Mouse (Mus musculus) adrenal gland, postnatal 4 days (tissue): Measurements from ENCODE around the gene Rnaseh2c. TPM values are rescaled to one million over a fixed set of nuclear protein-coding genes. Genes with fewer than 3 reads are reported as not detected.

Experiments used
- DNase-seq, 2 experiments: peaks; one replicate each; pipeline ENCODE4 v3.0.0; 2021 to 2022; ENCODE audit warnings: low spot score in 2 of 2, mixed read lengths in 2 of 2
- long read RNA-seq, 2 experiments: library from polyadenylated mRNA; stranded (forward); transcript quantifications; one replicate each; pipeline ENCODE4 v2.0.0; 2021
- total RNA-seq, 2 experiments: library from RNA; stranded (reverse); gene quantifications; 2 replicates each; pipeline ENCODE4 v1.2.3; 2021

Gene Rnaseh2c
- 100 to 1,000 TPM; 109 to 110 TPM for total RNA-seq
- long read RNA-seq, experiment 1, transcript Rnaseh2c-201 (4 exons, 1,126 nt): major isoform, 35 of 45 reads
- long read RNA-seq, experiment 1, partial matches to known transcripts: 0 of 45 reads
- long read RNA-seq, experiment 1, other reads (novel, unspliced or antisense): 7 of 45 reads
- long read RNA-seq, experiment 2, transcript Rnaseh2c-201 (4 exons, 1,126 nt): major isoform, 35 of 56 reads
- long read RNA-seq, experiment 2, partial matches to known transcripts: 0 of 56 reads
- long read RNA-seq, experiment 2, other reads (novel, unspliced or antisense): 19 of 56 reads

- DNase-seq: peak; percentile 23 to 49
These were observed at the start of gene Rnaseh2c for GRCm38 (mm10) chr19:5601752-5602541. Gene Rnaseh2c (plus strand): TSS chr19:5601873.

- no peak for DNase-seq
These were observed 47.9 kb upstream of the Rnaseh2c start for GRCm38 (mm10) chr19:5553802-5554201.

- DNase-seq: no peak
These were observed 47.5 kb upstream of the Rnaseh2c start for GRCm38 (mm10) chr19:5554212-5554611.

- DNase-seq: no peak
These were observed 43.5 kb upstream of the Rnaseh2c start for GRCm38 (mm10) chr19:5558169-5558568.

- DNase-seq: no peak
These were observed 42.9 kb upstream of the Rnaseh2c start for GRCm38 (mm10) chr19:5558770-5559169.

- DNase-seq: no peak
These were observed 42.4 kb upstream of the Rnaseh2c start for GRCm38 (mm10) chr19:5559229-5559628.

- DNase-seq: no peak
These were observed 41.8 kb upstream of the Rnaseh2c start for GRCm38 (mm10) chr19:5559631-5560456.

- DNase-seq: no peak
These were observed 41.1 kb upstream of the Rnaseh2c start, which contains the start of gene Ovol1 for GRCm38 (mm10) chr19:5560457-5561041. Gene Ovol1 (minus strand): TSS chr19:5560646.

- no peak for DNase-seq
These were observed 40.4 kb upstream of the Rnaseh2c start for GRCm38 (mm10) chr19:5561252-5561790.

- no peak for DNase-seq
These were observed 39.8 kb upstream of the Rnaseh2c start for GRCm38 (mm10) chr19:5561886-5562285.

- no peak for DNase-seq
These were observed 38.9 kb upstream of the Rnaseh2c start for GRCm38 (mm10) chr19:5562776-5563175.

GRCm38 (mm10) chr19:5566316-5566715 is 35.4 kb upstream of the Rnaseh2c start:
- no peak for DNase-seq

GRCm38 (mm10) chr19:5567180-5567533 is 34.5 kb upstream of the Rnaseh2c start:
- no peak for DNase-seq

GRCm38 (mm10) chr19:5567534-5568469 is 33.9 kb upstream of the Rnaseh2c start, which contains the start of gene Ap5b1:
Gene Ap5b1 (plus strand): TSS chr19:5568025.
- peak; percentile 77 to 80 for DNase-seq

GRCm38 (mm10) chr19:5568470-5569140 is 33.1 kb upstream of the Rnaseh2c start:
- DNase-seq: peak; percentile 54 to 68

GRCm38 (mm10) chr19:5569521-5569920 is 32.2 kb upstream of the Rnaseh2c start:
- DNase-seq: no peak

- no peak for DNase-seq
These were observed 31.1 kb upstream of the Rnaseh2c start for GRCm38 (mm10) chr19:5570353-5571246.

GRCm38 (mm10) chr19:5571831-5572230 is 29.8 kb upstream of the Rnaseh2c start:
- no peak for DNase-seq
